Mouse (Mus musculus) hindbrain, embryonic 11.5 days (tissue): ENCODE measurements around the gene Fam205c. TPM values are rescaled to one million over a fixed set of nuclear protein-coding genes. Genes with fewer than 3 reads are reported as not detected.

Experiments
- ATAC-seq: fragments of 200-750 bp; cut with Nextera tagmentation; 2 replicates; pipeline ENCODE4 v1.8.0; 2017; ENCODE audit warnings: mild to moderate bottlenecking, moderate TSS enrichment, moderate library complexity; ENCODE audit not compliant: low FRiP score
- DNase-seq: peaks from one replicate; pipeline ENCODE4 v3.0.0-alpha.2; 2015; ENCODE audit warnings: low spot score
- H3K27ac ChIP-seq: fragments of 300-500 bp; sonication (generic); 2 replicates; pipeline ENCODE4 v1.5.1; 2014; ENCODE audit warnings: mild to moderate bottlenecking, low read depth, low read length
- H3K27me3 ChIP-seq: fragments of 300-500 bp; sonication (generic); 2 replicates; pipeline ENCODE4 v1.6.1; 2014; ENCODE audit warnings: mild to moderate bottlenecking, low read length, moderate library complexity, mixed read lengths; ENCODE audit not compliant: control insufficient read depth, insufficient read depth
- H3K36me3 ChIP-seq: fragments of 300-500 bp; sonication (generic); 2 replicates; pipeline ENCODE4 v1.6.1; 2014; ENCODE audit warnings: mild to moderate bottlenecking, low read length, moderate library complexity, mixed read lengths; ENCODE audit not compliant: control insufficient read depth, insufficient read depth
- H3K4me1 ChIP-seq: fragments of 300-500 bp; sonication (generic); replicated peaks from 2 replicates; pipeline ENCODE4 v1.6.1; 2014; ENCODE audit warnings: low read length, mixed read lengths; ENCODE audit not compliant: control insufficient read depth, insufficient read depth
- H3K4me2 ChIP-seq: fragments of 300-500 bp; sonication (generic); replicated peaks from 2 replicates; pipeline ENCODE4 v1.6.1; 2014; ENCODE audit warnings: mild to moderate bottlenecking, low read depth, low read length
- H3K4me3 ChIP-seq: fragments of 300-500 bp; sonication (generic); 2 replicates; pipeline ENCODE4 v1.5.1; 2014; ENCODE audit warnings: low read depth, low read length
- H3K9ac ChIP-seq: fragments of 300-500 bp; sonication (generic); 2 replicates; pipeline ENCODE4 v1.6.1; 2014; ENCODE audit warnings: low read depth, low read length
- H3K9me3 ChIP-seq: fragments of 300-500 bp; sonication (generic); 2 replicates; pipeline ENCODE4 v1.6.1; 2016; ENCODE audit warnings: low read length; ENCODE audit not compliant: control insufficient read depth
- WGBS: fragments of 180-500 bp; shearing (Covaris S2); extraction: QIAGEN DNeasy Blood & Tissue Kit; methylation state at CpG from one replicate; pipeline ENCODE4 v1.1.7; 2014; 5-methylcytosine and 5-hydroxymethylcytosine counted together
- polyA plus RNA-seq: library from polyadenylated mRNA; unstranded; fragments of >200 nt; fragmentation: Nextera tagmentation; extraction: Ambion mirVana; gene quantifications from 2 replicates; pipeline ENCODE4 v1.2.1, GENCODE M21; 2014

Gene Fam205c
- 0.93 and 1.1 TPM in 2 replicates for polyA plus RNA-seq

DNA sequence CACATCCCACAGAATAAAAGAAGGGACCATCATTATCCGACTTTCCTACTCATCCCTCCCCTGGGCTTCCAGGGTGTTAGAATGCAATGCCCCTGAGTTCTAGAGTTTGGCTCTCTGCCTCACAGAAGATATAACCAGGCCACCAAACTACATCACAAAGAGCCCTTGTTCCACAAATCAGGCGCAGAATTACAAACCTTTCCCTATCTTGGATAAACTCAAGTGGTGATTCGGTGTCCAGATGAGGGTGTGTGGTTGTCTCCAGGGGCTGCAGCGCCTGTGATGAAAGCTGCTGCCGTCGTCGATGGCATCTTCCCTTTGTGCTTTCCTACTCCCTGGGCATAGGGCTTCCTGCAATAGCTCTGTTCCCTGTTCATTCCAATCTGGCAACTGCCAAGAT is at the start of gene Fam205c:
Gene Fam205c (minus strand): TSS at position 101 of the 400 bp plus-strand sequence.
- no peaks in the 10 kb centered on the region for H3K36me3 ChIP-seq
- WGBS: 90% methylated on average over 7 of the region's 7 CpGs
- no peak within 1 kb of the TSS for H3K27ac ChIP-seq
- H3K4me3 ChIP-seq: no peak within 1 kb of the TSS
- no peaks in the 10 kb centered on the region for H3K9me3 ChIP-seq
- ATAC-seq (no peak), DNase-seq (no peak)
- H3K9ac ChIP-seq: no peak within 1 kb of the TSS
- no peak within 1 kb of the TSS for H3K4me2 ChIP-seq
- no peaks in the 10 kb centered on the region for H3K4me1 ChIP-seq
- H3K27me3 ChIP-seq: no peaks in the 10 kb centered on the region

GRCm38 (mm10) chr4:42922461-42922860 is 48.4 kb upstream of the Fam205c start:
- H3K4me3 ChIP-seq: no peak overlapping the region
- H3K4me1 ChIP-seq: peaks cover under 1% of the 10 kb centered on the region; the same call in 1 of the 2 replicates
- no peaks in the 10 kb centered on the region for H3K9me3 ChIP-seq
- no peak for DNase-seq
- H3K27ac ChIP-seq: no peak overlapping the region
- H3K36me3 ChIP-seq: no peaks in the 10 kb centered on the region
- peaks cover 7% of the 10 kb centered on the region for H3K27me3 ChIP-seq
- no peak overlapping the region for H3K4me2 ChIP-seq
- WGBS: 93% methylated on average over 8 of the region's 8 CpGs
- no peak overlapping the region for H3K9ac ChIP-seq
- ATAC-seq: no peak

DNA sequence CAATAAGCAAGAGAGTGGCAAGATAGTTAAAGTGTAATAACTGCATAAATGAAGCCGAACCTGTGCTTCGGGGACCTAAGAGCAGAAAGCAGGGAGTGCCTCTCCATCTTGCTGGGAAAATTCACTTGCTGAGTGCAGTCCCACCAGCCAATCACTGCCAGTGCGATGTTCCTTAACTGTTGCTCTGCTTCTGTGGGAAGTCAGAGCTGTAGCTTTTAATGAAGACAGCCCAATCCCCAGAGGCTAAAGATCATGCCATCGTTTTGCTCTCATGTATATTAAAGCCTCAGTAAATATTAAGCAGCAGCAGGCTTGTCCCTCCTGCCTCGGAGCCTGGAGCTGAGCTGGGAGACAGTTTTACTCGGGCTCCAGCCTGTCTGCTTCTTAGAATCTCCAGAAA is 48.0 kb upstream of the Fam205c start:
- DNase-seq: no peak

DNA sequence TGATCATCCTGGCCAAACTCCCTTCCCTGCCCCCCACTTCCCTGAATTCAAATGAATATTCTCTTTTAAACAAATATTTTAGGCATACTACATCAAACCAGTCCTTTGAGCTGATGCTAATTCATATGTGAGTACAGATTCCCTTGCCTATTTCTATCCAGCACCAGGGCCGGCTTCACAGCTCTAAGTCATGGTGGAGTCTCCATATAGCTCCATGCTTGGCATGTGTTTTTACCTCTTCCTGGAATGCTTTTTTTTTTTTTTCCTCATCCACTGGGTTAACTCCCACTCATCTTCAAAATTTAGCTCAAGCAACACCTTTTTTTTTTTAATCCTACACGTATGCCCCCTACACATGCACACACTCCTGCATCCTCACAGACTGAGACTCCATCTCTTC is 47.5 kb upstream of the Fam205c start:
- H3K9ac ChIP-seq: no peak overlapping the region
- WGBS: 93% methylated on average over 2 of the region's 2 CpGs
- H3K27me3 ChIP-seq: peaks cover 11% of the 10 kb centered on the region
- no peak overlapping the region for H3K4me3 ChIP-seq
- ATAC-seq: no peak
- H3K4me1 ChIP-seq: peaks cover 3% of the 10 kb centered on the region; the same call in 1 of the 2 replicates
- no peak overlapping the region for H3K4me2 ChIP-seq
- no peak overlapping the region for H3K27ac ChIP-seq
- no peaks in the 10 kb centered on the region for H3K36me3 ChIP-seq
- H3K9me3 ChIP-seq: no peaks in the 10 kb centered on the region
- no peak for DNase-seq

More for the DNA sequence above, 48.0 kb upstream of the Fam205c start:
- Histone ChIP-seq H3K36me3 (no peaks in the 10 kb centered on the region), H3K4me2 (no peak overlapping the region), H3K4me1 (peaks cover 3% of the 10 kb centered on the region; the same call in 1 of the 2 replicates), H3K4me3 (no peak overlapping the region), H3K9ac (no peak overlapping the region), H3K9me3 (no peaks in the 10 kb centered on the region), H3K27ac (no peak overlapping the region), H3K27me3 (peaks cover 10% of the 10 kb centered on the region)
- ATAC-seq: no peak
- WGBS: 79% methylated on average over 6 of the region's 6 CpGs

DNA sequence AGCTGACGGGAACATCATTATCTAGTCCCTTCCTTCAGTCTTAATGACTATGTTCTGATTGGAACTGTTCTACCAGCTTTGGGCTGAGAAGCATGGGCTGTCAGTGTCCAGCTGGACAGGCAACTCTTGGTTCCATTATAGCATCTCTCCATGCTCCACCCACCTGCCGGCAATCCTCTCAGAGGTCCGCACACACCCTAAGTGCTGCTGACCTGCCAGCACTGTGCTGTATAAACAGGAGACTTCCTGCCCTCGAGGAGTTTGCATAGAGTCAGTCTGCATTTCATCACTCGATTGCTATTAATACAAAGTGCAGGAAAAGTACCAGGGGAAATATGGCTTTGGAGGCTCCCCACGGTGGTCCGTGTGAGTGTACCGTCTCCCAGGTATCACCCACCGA is 46.7 kb upstream of the Fam205c start:
- no peak for DNase-seq

DNA sequence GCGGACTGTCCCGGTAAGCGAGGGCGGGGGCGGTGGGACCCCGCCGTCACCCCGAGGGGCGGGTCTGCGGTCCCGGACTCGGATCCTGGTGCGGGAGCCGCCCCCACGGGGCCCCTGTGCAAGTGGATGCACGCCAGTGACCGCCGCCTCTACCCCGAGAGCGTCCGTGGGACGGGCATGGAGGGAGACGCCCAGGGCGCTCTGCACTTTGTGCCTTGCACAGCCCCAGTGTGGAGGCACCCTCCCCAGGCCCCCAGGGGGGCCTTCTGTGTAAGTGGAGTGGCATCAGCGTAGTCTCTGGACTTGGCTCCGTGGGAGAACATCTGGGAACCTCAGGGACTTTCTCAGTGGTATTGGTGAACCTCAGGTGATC is 43.4 kb upstream of the Fam205c start:
- Histone ChIP-seq H3K4me1 (peaks cover 3% of the 10 kb centered on the region; the same call in 1 of the 2 replicates), H3K27me3 (peaks cover 22% of the 10 kb centered on the region), H3K4me2 (peak overlapping the region; percentile 90), H3K36me3 (no peaks in the 10 kb centered on the region), H3K9ac (peak overlapping the region; percentile 79), H3K4me3 (peak overlapping the region; percentile 59), H3K27ac (no peak overlapping the region), H3K9me3 (no peaks in the 10 kb centered on the region)
- ATAC-seq (peak; percentile 64), DNase-seq (no peak)
- WGBS: 4% methylated on average over 18 of the region's 26 CpGs

More for the DNA sequence above, 46.7 kb upstream of the Fam205c start:
- WGBS: 83% methylated on average over 9 of the region's 9 CpGs
- Histone ChIP-seq H3K36me3 (no peaks in the 10 kb centered on the region), H3K27ac (no peak overlapping the region), H3K27me3 (peaks cover 16% of the 10 kb centered on the region), H3K4me3 (no peak overlapping the region), H3K4me2 (no peak overlapping the region), H3K9me3 (no peaks in the 10 kb centered on the region), H3K9ac (no peak overlapping the region), H3K4me1 (peaks cover 3% of the 10 kb centered on the region; the same call in 1 of the 2 replicates)
- no peak for ATAC-seq

GRCm38 (mm10) chr4:42916617-42917401 is 42.8 kb upstream of the Fam205c start, which contains the start of gene Phf24:
Phf24 (plus strand) TSS chr4:42916660.
- peaks cover 22% of the 10 kb centered on the region for H3K27me3 ChIP-seq
- peak within 1 kb of the TSS; percentile 79 for H3K9ac ChIP-seq
- H3K4me2 ChIP-seq: peak within 1 kb of the TSS; percentile 90
- H3K9me3 ChIP-seq: no peaks in the 10 kb centered on the region
- peak; percentile 66 for DNase-seq
- H3K27ac ChIP-seq: peak within 1 kb of the TSS; percentile 42
- peak within 1 kb of the TSS; percentile 59 for H3K4me3 ChIP-seq
- peaks cover 3% of the 10 kb centered on the region; the same call in 1 of the 2 replicates for H3K4me1 ChIP-seq
- WGBS: 2% methylated on average over 26 of the region's 90 CpGs
- no peaks in the 10 kb centered on the region for H3K36me3 ChIP-seq
- peak; percentile 71 for ATAC-seq

- Histone ChIP-seq H3K4me1 (peaks cover 3% of the 10 kb centered on the region; the same call in 1 of the 2 replicates), H3K4me2 (no peak overlapping the region), H3K9ac (no peak overlapping the region), H3K27me3 (peaks cover 22% of the 10 kb centered on the region), H3K9me3 (no peaks in the 10 kb centered on the region), H3K4me3 (no peak overlapping the region), H3K36me3 (no peaks in the 10 kb centered on the region), H3K27ac (no peak overlapping the region)
- 73% methylated on average over 1 of the region's 1 CpGs for WGBS
- no peak for DNase-seq
- ATAC-seq: no peak
Observed at GRCm38 (mm10) chr4:42915966-42916365, 41.9 kb upstream of the Fam205c start.

DNA sequence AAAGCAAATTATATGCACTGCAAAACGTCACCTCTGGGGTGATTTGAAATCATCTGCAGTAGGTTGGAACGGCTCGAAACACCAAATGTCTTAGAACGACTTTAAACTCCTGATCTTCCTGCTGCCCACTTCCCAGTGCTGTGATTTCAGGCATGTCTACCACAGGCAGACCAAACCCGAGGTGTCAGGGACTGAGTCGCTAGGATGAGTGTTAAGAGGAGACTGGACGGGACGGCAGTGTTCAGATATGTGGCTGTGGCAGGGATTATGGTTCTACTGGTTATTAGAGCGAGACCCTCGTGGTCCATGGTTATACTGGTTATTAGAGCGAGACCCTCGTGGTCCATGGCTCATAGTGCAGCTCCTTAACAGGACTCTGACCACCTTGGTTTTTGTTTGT is 41.3 kb upstream of the Fam205c start:
- H3K9me3 ChIP-seq: no peaks in the 10 kb centered on the region
- H3K27me3 ChIP-seq: peaks cover 22% of the 10 kb centered on the region
- ATAC-seq (no peak), DNase-seq (no peak)
- no peak overlapping the region for H3K4me3 ChIP-seq
- peaks cover 3% of the 10 kb centered on the region; the same call in 1 of the 2 replicates for H3K4me1 ChIP-seq
- 83% methylated on average over 12 of the region's 12 CpGs for WGBS
- no peak overlapping the region for H3K4me2 ChIP-seq
- no peak overlapping the region for H3K9ac ChIP-seq
- no peaks in the 10 kb centered on the region for H3K36me3 ChIP-seq
- H3K27ac ChIP-seq: no peak overlapping the region
